Mouse (Mus musculus) gastrocnemius, postnatal 14 days (tissue): Measurements from ENCODE around the gene Rsph9. TPM values are rescaled to one million over a fixed set of nuclear protein-coding genes. Genes with fewer than 3 reads are reported as not detected.

ENCODE experiments used
- DNase-seq: peaks from one replicate; pipeline ENCODE4 v3.0.0; 2021; ENCODE audit warnings: mixed read lengths
- intact Hi-C: fragments of 180-260 bp; cut with DNase I; formaldehyde crosslinking; loops from one replicate; pipeline ENCODE4 v1.15.1; 2025; ENCODE audit warnings: low total_unique reads
- total RNA-seq, 2 experiments: library from RNA; stranded (reverse); gene quantifications; 2 replicates each; pipeline ENCODE4 v1.2.3; 2021

Rsph9 gene
- total RNA-seq, 2 experiments from 2014 or later: 0.43 to 0.66 TPM

DNA sequence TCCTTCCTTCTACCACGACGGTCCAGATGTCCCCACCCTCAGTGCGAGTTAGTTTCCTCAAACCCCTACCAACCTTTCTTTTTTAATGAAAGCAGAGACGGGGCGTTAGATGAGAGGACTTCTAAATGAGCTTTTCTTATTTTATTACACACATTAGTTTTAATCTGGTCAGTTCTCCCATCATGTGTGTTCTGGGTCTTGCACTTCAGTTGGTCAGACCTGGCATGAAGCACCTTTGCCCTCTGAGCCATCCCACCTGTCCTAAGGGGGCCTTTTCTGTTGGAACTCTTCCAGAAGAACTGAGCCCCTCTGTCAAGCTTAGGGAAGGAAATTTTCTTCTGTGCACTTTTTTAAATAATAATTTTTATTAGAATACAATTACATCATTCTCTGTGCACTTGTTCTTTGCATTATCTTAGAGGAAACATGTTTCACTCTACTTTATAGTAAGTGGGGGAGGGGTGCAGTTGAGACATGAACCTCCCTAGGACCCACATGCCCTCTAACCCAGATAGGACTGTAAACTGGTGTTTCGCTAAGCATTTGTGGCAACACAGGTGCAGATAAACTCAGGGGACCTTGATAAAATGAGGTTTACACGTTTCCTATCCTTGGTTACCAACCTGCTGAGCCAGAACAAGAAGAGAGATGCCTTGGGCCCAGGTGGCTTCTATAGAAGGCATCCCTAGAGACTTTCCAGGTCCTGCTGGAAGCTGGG lies 69.5 kb downstream of the Rsph9 start:
- DNase-seq: no peak
- intact Hi-C loops: loop anchor here (5.0 kb wide), 1 partner anchor 32 kb away; no protein-coding TSS in a partner anchor

- peak; percentile 71 for DNase-seq
- intact Hi-C loops: no loop called here
Observed at GRCm38 (mm10) chr17:46073730-46074301, 70.2 kb downstream of the Rsph9 start.

Other genes with a start within 250 kb of the Rsph9 start
- gene Vegfa, start 111.8 kb downstream of the Rsph9 start, total RNA-seq: 10 to 100 TPM; 73.9 to 95.9 TPM
- 10 to 100 TPM; 61.3 to 61.8 TPM for gene Mrps18a, start 33.2 kb downstream of the Rsph9 start, total RNA-seq
- 10 to 100 TPM; 14.6 to 15.6 TPM for gene Mad2l1bp, start 9.3 kb upstream of the Rsph9 start, total RNA-seq
- 10 to 100 TPM; 45.4 to 56.3 TPM for gene Gtpbp2, start 16.8 kb upstream of the Rsph9 start, total RNA-seq
- 10 to 100 TPM; 11.2 to 13.5 TPM for gene Polh, start 58.4 kb upstream of the Rsph9 start, total RNA-seq
- 10 to 100 TPM; 11.5 to 12.6 TPM for gene Xpo5, start 58.6 kb upstream of the Rsph9 start, total RNA-seq
- 10 to 100 TPM; 14.5 to 15.1 TPM for gene Polr1c, start 103.8 kb upstream of the Rsph9 start, total RNA-seq
- 10 to 100 TPM; 59.0 to 62.2 TPM for gene Yipf3, start 103.9 kb upstream of the Rsph9 start, total RNA-seq
- under 1 TPM; 0.29 to 0.84 TPM for gene Lrrc73, start 109.3 kb upstream of the Rsph9 start, total RNA-seq
- gene Tjap1, start 138.8 kb upstream of the Rsph9 start, total RNA-seq: 10 to 100 TPM; 34.9 to 42.0 TPM
- under 1 TPM; 0.35 to 0.59 TPM for gene Dlk2, start 153.2 kb upstream of the Rsph9 start, total RNA-seq
- 1 to 10 TPM; 2.3 to 2.8 TPM for gene Abcc10, start 184.1 kb upstream of the Rsph9 start, total RNA-seq
- gene Zfp318, start 239.5 kb upstream of the Rsph9 start, total RNA-seq: 10 to 100 TPM; 12.8 to 13.6 TPM